Mouse (Mus musculus): Measurements from ENCODE around the gene Acbd5. TPM values are rescaled to one million over a fixed set of nuclear protein-coding genes. Genes with fewer than 3 reads are reported as not detected.

Gene Acbd5
- polyA plus RNA-seq, 1 experiment from 2014 or later: 32.0 TPM

DNA sequence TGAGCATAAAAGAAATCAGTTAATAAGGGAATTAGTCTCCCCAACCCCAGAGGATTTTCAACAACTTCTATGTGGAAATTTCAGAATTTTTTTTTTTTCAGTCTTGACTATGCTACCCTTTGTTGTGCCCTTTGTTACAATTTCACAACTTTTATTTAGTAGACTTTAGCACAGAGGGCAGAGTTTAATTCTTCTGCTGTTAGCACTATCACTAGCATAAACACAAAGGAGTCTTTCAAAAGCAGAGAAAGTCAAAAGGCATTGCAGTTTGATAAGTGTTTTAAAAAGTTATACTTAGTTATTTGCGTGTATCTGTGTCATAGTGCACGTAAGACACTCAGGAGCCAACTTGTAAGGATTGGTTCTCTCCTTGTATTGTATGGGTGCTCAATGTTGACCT is 10.6 kb downstream of the Acbd5 start:
- Histone ChIP-seq H3K4me2 (ENCODE audit: low read depth, low read length) (no peak overlapping the region), H3K27ac (ENCODE audit: low read length) (no peak overlapping the region), H3K36me3 (ENCODE audit: control insufficient read depth, insufficient read depth, low read length) (peaks cover 19% of the 10 kb centered on the region), H3K4me1 (replicated peaks; ENCODE audit: control insufficient read depth, insufficient read depth, low read length) (no peaks in the 10 kb centered on the region), H3K9ac (ENCODE audit: low read length) (no peak overlapping the region), H3K4me3 (ENCODE audit: low read length) (no peak overlapping the region), H3K27me3 (ENCODE audit: control insufficient read depth, insufficient read depth, low read depth, low read length) (no peaks in the 10 kb centered on the region), H3K9me3 (ENCODE audit: control insufficient read depth, low read length) (0 out of 2 replicates have a peak, but pooled peaks cover 2% of the 10 kb centered on the region)
- 94% methylated on average over 2 of the region's 2 CpGs for WGBS
- no peak for ATAC-seq (ENCODE audit: low read depth)

DNA sequence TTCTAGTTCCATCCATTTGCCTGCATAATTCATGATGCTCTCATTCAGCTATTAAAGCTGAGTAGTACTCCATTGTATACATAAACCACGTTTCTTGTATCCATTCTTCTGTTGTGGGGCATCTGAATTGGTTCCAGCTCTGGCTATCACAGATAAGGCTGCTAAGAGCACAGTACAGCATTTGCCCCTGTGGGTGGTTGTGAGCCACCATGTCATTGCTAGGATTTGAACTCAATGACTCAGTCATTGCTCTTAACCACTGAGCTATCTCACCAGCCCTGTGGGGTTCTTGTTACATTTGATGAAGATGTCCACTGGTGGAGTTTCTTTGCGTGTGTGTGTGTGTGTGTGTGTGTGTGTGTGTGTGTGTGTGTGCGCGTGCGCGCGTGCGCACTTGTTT is 16.6 kb downstream of the Acbd5 start:
- no peak overlapping the region for H3K27ac ChIP-seq (ENCODE audit: low read length)
- ATAC-seq (ENCODE audit: low read depth): no peak
- 92% methylated on average over 8 of the region's 8 CpGs for WGBS
- peaks cover 10% of the 10 kb centered on the region for H3K36me3 ChIP-seq (ENCODE audit: control insufficient read depth, insufficient read depth, low read length)
- H3K4me3 ChIP-seq (ENCODE audit: low read length): no peak overlapping the region
- H3K4me1 ChIP-seq (replicated peaks; ENCODE audit: control insufficient read depth, insufficient read depth, low read length): no peaks in the 10 kb centered on the region
- H3K9me3 ChIP-seq (ENCODE audit: control insufficient read depth, low read length): no peaks in the 10 kb centered on the region
- H3K9ac ChIP-seq (ENCODE audit: low read length): no peak overlapping the region
- H3K4me2 ChIP-seq (ENCODE audit: low read depth, low read length): no peak overlapping the region
- H3K27me3 ChIP-seq (ENCODE audit: control insufficient read depth, insufficient read depth, low read depth, low read length): no peaks in the 10 kb centered on the region

DNA sequence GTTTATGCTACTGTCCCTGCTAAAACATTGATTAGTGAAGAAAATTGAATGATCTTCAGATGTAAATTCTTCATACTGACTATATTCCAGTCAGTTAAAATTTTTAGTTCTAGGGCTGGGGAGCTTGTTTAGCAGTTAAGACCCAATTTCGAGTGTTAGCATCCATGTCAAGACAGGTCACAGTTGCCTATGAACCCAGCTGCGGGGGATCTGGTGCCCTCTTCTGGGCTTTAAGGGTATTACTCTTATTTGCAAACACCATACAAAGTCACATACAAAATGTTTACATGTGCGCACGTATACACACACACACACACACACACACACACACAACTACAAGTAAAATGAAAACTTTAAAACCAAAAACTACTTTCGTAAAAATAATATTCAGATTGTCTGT is 24.2 kb downstream of the Acbd5 start:
- Histone ChIP-seq H3K27ac (ENCODE audit: low read length) (no peak overlapping the region), H3K4me3 (ENCODE audit: low read length) (no peak overlapping the region), H3K9ac (ENCODE audit: low read length) (no peak overlapping the region), H3K4me1 (replicated peaks; ENCODE audit: control insufficient read depth, insufficient read depth, low read length) (no peaks in the 10 kb centered on the region), H3K27me3 (ENCODE audit: control insufficient read depth, insufficient read depth, low read depth, low read length) (no peaks in the 10 kb centered on the region), H3K36me3 (ENCODE audit: control insufficient read depth, insufficient read depth, low read length) (peaks cover 5% of the 10 kb centered on the region; the same call in 1 of the 2 replicates), H3K9me3 (ENCODE audit: control insufficient read depth, low read length) (no peaks in the 10 kb centered on the region), H3K4me2 (ENCODE audit: low read depth, low read length) (no peak overlapping the region)
- WGBS: 47% methylated on average over 5 of the region's 5 CpGs
- ATAC-seq (ENCODE audit: low read depth): no peak

DNA sequence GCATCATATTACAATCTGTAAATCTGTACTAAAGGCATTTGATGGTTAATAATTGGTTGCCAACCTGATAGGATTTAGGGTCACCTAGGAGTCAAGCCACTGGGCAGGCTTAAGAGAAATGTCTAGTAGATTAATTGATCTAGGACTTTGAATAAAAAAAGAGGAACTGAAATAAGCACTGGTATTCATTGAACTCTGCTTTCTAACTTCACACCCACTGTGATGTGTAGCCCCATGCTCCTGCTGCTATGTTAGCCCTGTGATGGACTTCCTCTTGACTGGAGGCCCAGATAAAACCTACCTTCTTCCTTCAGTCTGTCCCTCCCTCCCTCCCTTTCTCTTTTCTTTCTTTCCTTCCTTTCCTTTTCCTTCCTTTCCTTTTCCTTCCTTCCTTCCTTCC is 29.1 kb downstream of the Acbd5 start:
- H3K36me3 ChIP-seq (ENCODE audit: control insufficient read depth, insufficient read depth, low read length): no peaks in the 10 kb centered on the region; the same call in 1 of the 2 replicates
- H3K27me3 ChIP-seq (ENCODE audit: control insufficient read depth, insufficient read depth, low read depth, low read length): no peaks in the 10 kb centered on the region
- no peak overlapping the region for H3K4me3 ChIP-seq (ENCODE audit: low read length)
- H3K4me2 ChIP-seq (ENCODE audit: low read depth, low read length): no peak overlapping the region
- ATAC-seq (ENCODE audit: low read depth): no peak
- H3K4me1 ChIP-seq (replicated peaks; ENCODE audit: control insufficient read depth, insufficient read depth, low read length): no peaks in the 10 kb centered on the region
- no peak overlapping the region for H3K9ac ChIP-seq (ENCODE audit: low read length)
- no peak overlapping the region for H3K27ac ChIP-seq (ENCODE audit: low read length)
- H3K9me3 ChIP-seq (ENCODE audit: control insufficient read depth, low read length): no peaks in the 10 kb centered on the region

DNA sequence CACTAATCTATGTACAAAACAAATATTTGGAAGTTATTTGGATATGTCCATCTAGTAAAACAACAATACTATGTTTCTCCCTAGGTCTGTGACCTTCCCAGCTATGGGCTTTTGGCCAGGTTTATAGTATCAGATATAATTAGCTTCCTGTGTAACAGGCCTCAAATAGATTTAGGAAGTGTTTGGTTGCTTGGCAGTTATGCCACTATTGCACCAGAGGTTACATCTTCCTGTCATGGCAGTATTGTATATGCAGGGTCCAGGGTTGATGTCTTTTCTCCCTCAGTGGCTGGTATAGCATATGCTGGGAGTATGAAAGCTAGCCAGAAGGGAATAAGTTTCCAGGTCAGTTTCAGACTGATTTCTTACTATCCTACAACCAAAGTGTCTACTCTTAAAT is 34.3 kb downstream of the Acbd5 start:
- no peak for ATAC-seq (ENCODE audit: low read depth)
- Histone ChIP-seq H3K9me3 (ENCODE audit: control insufficient read depth, low read length) (no peaks in the 10 kb centered on the region), H3K9ac (ENCODE audit: low read length) (no peak overlapping the region), H3K27me3 (ENCODE audit: control insufficient read depth, insufficient read depth, low read depth, low read length) (no peaks in the 10 kb centered on the region), H3K27ac (ENCODE audit: low read length) (no peak overlapping the region), H3K36me3 (ENCODE audit: control insufficient read depth, insufficient read depth, low read length) (no peaks in the 10 kb centered on the region; the same call in 1 of the 2 replicates), H3K4me1 (replicated peaks; ENCODE audit: control insufficient read depth, insufficient read depth, low read length) (no peaks in the 10 kb centered on the region), H3K4me3 (ENCODE audit: low read length) (no peak overlapping the region), H3K4me2 (ENCODE audit: low read depth, low read length) (no peak overlapping the region)

DNA sequence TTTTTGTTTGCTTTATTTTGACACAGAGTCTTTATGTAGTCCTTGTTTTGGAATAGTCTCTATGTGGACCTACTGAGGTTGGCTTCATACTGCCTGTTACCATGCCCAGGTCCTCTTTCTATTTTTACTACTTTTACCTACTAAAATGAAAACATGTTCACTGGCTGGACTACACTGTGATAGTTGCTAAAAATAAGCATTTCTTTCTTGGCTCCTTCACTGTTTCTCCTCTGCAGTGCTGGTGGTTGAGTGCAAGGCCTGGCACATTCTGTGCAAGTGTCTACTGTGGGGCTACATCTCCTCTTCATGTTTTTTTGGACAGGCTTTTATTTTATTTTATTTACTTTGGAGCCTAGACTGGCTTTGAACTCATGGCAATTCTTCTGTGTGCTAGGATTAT is 51.6 kb downstream of the Acbd5 start:
- H3K36me3 ChIP-seq (ENCODE audit: control insufficient read depth, insufficient read depth, low read length): peaks cover 13% of the 10 kb centered on the region

DNA sequence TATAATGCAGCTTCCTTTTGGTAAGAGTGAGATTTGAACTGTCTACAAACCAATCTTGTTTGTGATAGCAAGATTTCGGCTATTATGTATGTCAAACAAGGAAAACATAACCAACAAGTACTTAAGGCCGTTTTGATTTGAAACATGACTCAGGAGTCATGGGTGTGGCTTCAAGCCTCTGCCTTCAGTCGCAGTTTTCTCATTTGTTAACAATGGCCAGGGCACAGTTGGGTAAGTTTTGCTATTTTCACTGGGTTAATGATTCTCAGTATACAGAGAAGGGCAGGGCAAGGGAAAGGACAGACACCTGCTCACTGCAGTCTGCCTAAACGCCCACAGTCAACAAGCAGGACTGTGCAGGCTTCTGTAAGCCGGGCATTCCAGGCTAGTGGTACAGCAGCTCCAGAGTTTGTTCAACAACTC is 87.2 kb downstream of the Acbd5 start:
- no peaks in the 10 kb centered on the region for H3K9me3 ChIP-seq (ENCODE audit: control insufficient read depth, low read length)
- peak; percentile 15 for ATAC-seq (ENCODE audit: low read depth)
- H3K4me2 ChIP-seq (ENCODE audit: low read depth, low read length): peak overlapping the region; percentile 74
- H3K36me3 ChIP-seq (ENCODE audit: control insufficient read depth, insufficient read depth, low read length): 0 out of 2 replicates have a peak, but pooled peaks cover 2% of the 10 kb centered on the region
- peak overlapping the region; percentile 97 for H3K4me3 ChIP-seq (ENCODE audit: low read length)
- WGBS: 2% methylated on average over 5 of the region's 5 CpGs
- H3K27me3 ChIP-seq (ENCODE audit: control insufficient read depth, insufficient read depth, low read depth, low read length): no peaks in the 10 kb centered on the region
- H3K9ac ChIP-seq (ENCODE audit: low read length): peak overlapping the region; percentile 80
- H3K4me1 ChIP-seq (replicated peaks; ENCODE audit: control insufficient read depth, insufficient read depth, low read length): peaks cover 20% of the 10 kb centered on the region
- H3K27ac ChIP-seq (ENCODE audit: low read length): peak overlapping the region; percentile 100

More for the DNA sequence above, 51.6 kb downstream of the Acbd5 start:
- Histone ChIP-seq H3K4me3 (ENCODE audit: low read length) (no peak overlapping the region), H3K27ac (ENCODE audit: low read length) (no peak overlapping the region), H3K4me1 (replicated peaks; ENCODE audit: control insufficient read depth, insufficient read depth, low read length) (no peaks in the 10 kb centered on the region), H3K27me3 (ENCODE audit: control insufficient read depth, insufficient read depth, low read depth, low read length) (no peaks in the 10 kb centered on the region), H3K9ac (ENCODE audit: low read length) (no peak overlapping the region), H3K4me2 (ENCODE audit: low read depth, low read length) (no peak overlapping the region), H3K9me3 (ENCODE audit: control insufficient read depth, low read length) (no peaks in the 10 kb centered on the region)
- no peak for ATAC-seq (ENCODE audit: low read depth)

DNA sequence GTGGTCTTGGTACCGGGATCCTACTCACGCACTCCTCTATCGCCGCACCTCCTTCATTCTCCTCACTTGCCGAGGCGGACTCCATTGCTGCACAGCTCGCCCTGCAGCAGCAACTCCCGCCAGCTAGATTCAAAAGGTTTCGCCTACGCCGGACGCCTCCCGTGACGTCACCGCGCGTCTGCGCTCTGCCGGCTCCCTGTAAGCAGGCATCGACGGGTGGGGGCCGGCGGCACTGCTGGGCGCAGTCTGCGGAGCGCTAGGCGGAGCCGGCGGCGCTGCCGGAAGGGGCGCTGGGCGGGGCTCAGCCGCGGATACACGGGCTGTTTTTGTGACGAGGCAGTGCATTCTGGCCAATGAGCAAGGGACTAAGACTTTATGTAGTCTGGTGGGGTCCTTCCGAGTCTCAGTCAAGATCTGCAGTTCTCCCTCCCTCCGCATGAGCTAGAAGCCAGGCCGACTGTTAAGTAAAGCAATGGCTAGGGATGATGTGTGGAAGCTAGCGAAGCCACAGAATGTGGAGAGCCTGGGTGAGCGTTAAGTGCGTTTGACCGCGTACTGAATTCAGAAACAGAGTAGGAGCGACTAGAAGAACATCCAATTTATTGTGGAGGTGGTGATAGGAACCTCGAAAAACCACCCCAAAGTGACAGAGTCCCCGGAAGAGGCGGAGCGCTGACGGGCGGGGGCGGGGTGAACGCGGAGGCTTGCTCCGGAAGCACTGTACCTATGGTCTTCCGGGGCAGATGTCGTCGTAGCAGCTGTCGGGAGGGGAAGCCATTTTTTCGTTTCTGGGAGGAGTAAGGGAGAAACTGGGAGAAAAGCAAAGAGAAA is 88.0 kb downstream of the Acbd5 start, which contains the start of the genes Mastl and Yme1l1:
Mastl (minus strand) TSS at position 248 of the 831 bp plus-strand sequence.
Yme1l1 (plus strand) TSS at position 593 of the 831 bp plus-strand sequence.
- H3K9ac ChIP-seq (ENCODE audit: low read length): peak within 1 kb of the TSS; percentile 92
- under 1% methylated on average over 61 of the region's 61 CpGs for WGBS
- H3K36me3 ChIP-seq (ENCODE audit: control insufficient read depth, insufficient read depth, low read length): no peaks in the 10 kb centered on the region
- H3K4me2 ChIP-seq (ENCODE audit: low read depth, low read length): peak within 1 kb of the TSS; percentile 74
- peak within 1 kb of the TSS; percentile 97 for H3K4me3 ChIP-seq (ENCODE audit: low read length)
- H3K9me3 ChIP-seq (ENCODE audit: control insufficient read depth, low read length): no peaks in the 10 kb centered on the region
- H3K27me3 ChIP-seq (ENCODE audit: control insufficient read depth, insufficient read depth, low read depth, low read length): no peaks in the 10 kb centered on the region
- H3K4me1 ChIP-seq (replicated peaks; ENCODE audit: control insufficient read depth, insufficient read depth, low read length): peaks cover 20% of the 10 kb centered on the region
- peak within 1 kb of the TSS; percentile 100 for H3K27ac ChIP-seq (ENCODE audit: low read length)
- peak; percentile 99 for ATAC-seq (ENCODE audit: low read depth)

DNA sequence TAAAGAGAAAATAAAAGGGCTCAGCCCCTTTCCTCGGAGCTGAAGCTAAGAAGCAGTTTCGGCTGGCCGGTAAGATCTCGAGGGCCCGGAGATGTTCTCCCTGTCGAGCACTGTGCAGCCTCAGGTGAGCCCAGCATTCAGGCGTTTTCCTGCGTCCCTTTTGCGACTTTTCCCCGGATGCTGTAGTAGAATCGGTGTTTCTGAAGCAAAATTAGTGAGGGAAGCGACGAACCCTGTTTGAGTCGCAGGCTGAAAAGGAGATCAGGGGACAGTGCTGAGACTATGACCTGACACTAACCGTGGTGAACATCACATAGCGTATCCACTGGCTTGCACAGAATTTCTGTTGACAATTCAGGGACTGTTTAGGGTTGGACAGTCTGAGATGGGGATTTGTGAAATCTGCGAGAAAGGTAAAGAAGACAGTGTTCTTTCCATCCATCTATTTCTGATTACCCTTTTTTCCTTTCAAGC is 88.7 kb downstream of the Acbd5 start:
- ATAC-seq (ENCODE audit: low read depth): peak; percentile 2; the same call in 1 of the 2 replicates
- H3K4me1 ChIP-seq (replicated peaks; ENCODE audit: control insufficient read depth, insufficient read depth, low read length): peaks cover 20% of the 10 kb centered on the region
- WGBS: under 1% methylated on average over 17 of the region's 17 CpGs

More for the DNA sequence above, 88.7 kb downstream of the Acbd5 start:
- H3K4me2 ChIP-seq (ENCODE audit: low read depth, low read length): peak overlapping the region; percentile 74
- H3K27ac ChIP-seq (ENCODE audit: low read length): peak overlapping the region; percentile 100
- H3K27me3 ChIP-seq (ENCODE audit: control insufficient read depth, insufficient read depth, low read depth, low read length): no peaks in the 10 kb centered on the region
- peak overlapping the region; percentile 97 for H3K4me3 ChIP-seq (ENCODE audit: low read length)
- H3K36me3 ChIP-seq (ENCODE audit: control insufficient read depth, insufficient read depth, low read length): no peaks in the 10 kb centered on the region
- no peaks in the 10 kb centered on the region for H3K9me3 ChIP-seq (ENCODE audit: control insufficient read depth, low read length)
- H3K9ac ChIP-seq (ENCODE audit: low read length): peak overlapping the region; percentile 92

Measured in lung, embryonic 16.5 days (tissue).